19 mouse cellular contexts compared by ENCODE assay signal in genomic region chr11:103910531-103910930, GRCm38 (mm10).
"Had no signal": no experiment of that assay in that cellular context is flagged by ENCODE, and none has a peak within 500 bp of the region (broad histone marks: within the 10 kb centered on the region; RNA-seq: fewer than 3 reads in every experiment).

No protein-coding gene starts in this region.

- H3K4me2 ChIP-seq: heart, embryonic 11.5 days; hindbrain, embryonic 13.5 days; hindbrain, embryonic 15.5 days; kidney, embryonic 15.5 days; limb, embryonic 12.5 days; liver, embryonic 11.5 days; liver, embryonic 13.5 days had no signal

- H3K27me3 ChIP-seq: hindbrain, embryonic 13.5 days; hindbrain, embryonic 15.5 days; kidney, embryonic 15.5 days; limb, embryonic 12.5 days; liver, embryonic 13.5 days had no signal

- H3K9me3 ChIP-seq: hindbrain, embryonic 13.5 days; hindbrain, embryonic 15.5 days; kidney, embryonic 15.5 days; limb, embryonic 10.5 days; limb, embryonic 12.5 days; liver, embryonic 13.5 days had no signal

- H3K4me3 ChIP-seq: hindbrain, embryonic 13.5 days; hindbrain, embryonic 15.5 days; kidney, embryonic 15.5 days; left cerebral cortex, adult 2 months; limb, embryonic 10.5 days; limb, embryonic 12.5 days; liver, embryonic 13.5 days had no signal

- H3K27ac ChIP-seq: hindbrain, embryonic 13.5 days; hindbrain, embryonic 15.5 days; hindbrain, postnatal 0 days; kidney, embryonic 15.5 days; kidney, postnatal 0 days; left cerebral cortex, adult 2 months; limb, embryonic 10.5 days; limb, embryonic 12.5 days; liver, embryonic 13.5 days had no signal

- H3K4me1 ChIP-seq: hindbrain, embryonic 13.5 days; hindbrain, embryonic 15.5 days; kidney, embryonic 15.5 days; limb, embryonic 10.5 days; limb, embryonic 12.5 days; liver, embryonic 13.5 days had no signal

- H3K9ac ChIP-seq: forebrain, postnatal 0 days; hindbrain, embryonic 13.5 days; hindbrain, embryonic 15.5 days; kidney, embryonic 15.5 days; limb, embryonic 12.5 days; liver, embryonic 13.5 days had no signal

- ATAC-seq: intestine, embryonic 16.5 days had no signal

- DNase-seq: gastrocnemius, postnatal 14 days; gastrocnemius, postnatal 36 days; heart, postnatal 36 days; kidney, adult 11 months; layer of hippocampus, adult 9-11 months; liver; liver, embryonic 13.5 days had no signal
